Mouse (Mus musculus): ENCODE data around the gene Glb1l. TPM values are rescaled to one million over a fixed set of nuclear protein-coding genes. Genes with fewer than 3 reads are reported as not detected.
A peak's percentile ranks its signal among the peaks of the same experiment; 100 is the strongest.

The Glb1l gene
- polyA plus RNA-seq (2012; ENCODE audit: insufficient read depth, insufficient read length, missing spikeins), result 5.3 and 6.3 TPM in 2 replicates

- peak within 1 kb of the TSS; percentile 72 for H3K27ac ChIP-seq (replicated peaks; ENCODE audit: low read depth, low read length)
- H3K4me3 ChIP-seq (ENCODE audit: insufficient read depth, low read depth, low read length), result peak within 1 kb of the TSS; percentile 88
- H3K4me1 ChIP-seq (ENCODE audit: control insufficient read depth, insufficient read depth, insufficient read length, low read length), result peaks cover 13% of the 10 kb centered on the region
These were observed at the start of gene Glb1l, which contains the start of gene Stk16 for GRCm38 (mm10) chr1:75210136-75211087. TSS of gene Glb1l (minus strand) at chr1:75210813. TSS of gene Stk16 (plus strand) at chr1:75210838.

- Histone ChIP-seq H3K4me3 (ENCODE audit: insufficient read depth, low read depth, low read length) (no peak overlapping the region), H3K27ac (replicated peaks; ENCODE audit: low read depth, low read length) (no peak overlapping the region), H3K4me1 (ENCODE audit: control insufficient read depth, insufficient read depth, insufficient read length, low read length) (no peaks in the 10 kb centered on the region)
These were observed 45.0 kb upstream of the Glb1l start for GRCm38 (mm10) chr1:75255516-75256046.

- no peak overlapping the region for H3K27ac ChIP-seq (replicated peaks; ENCODE audit: low read depth, low read length)
- no peaks in the 10 kb centered on the region for H3K4me1 ChIP-seq (ENCODE audit: control insufficient read depth, insufficient read depth, insufficient read length, low read length)
- H3K4me3 ChIP-seq (ENCODE audit: insufficient read depth, low read depth, low read length), result no peak overlapping the region
These were observed 44.0 kb upstream of the Glb1l start for GRCm38 (mm10) chr1:75254625-75255013.

DNA sequence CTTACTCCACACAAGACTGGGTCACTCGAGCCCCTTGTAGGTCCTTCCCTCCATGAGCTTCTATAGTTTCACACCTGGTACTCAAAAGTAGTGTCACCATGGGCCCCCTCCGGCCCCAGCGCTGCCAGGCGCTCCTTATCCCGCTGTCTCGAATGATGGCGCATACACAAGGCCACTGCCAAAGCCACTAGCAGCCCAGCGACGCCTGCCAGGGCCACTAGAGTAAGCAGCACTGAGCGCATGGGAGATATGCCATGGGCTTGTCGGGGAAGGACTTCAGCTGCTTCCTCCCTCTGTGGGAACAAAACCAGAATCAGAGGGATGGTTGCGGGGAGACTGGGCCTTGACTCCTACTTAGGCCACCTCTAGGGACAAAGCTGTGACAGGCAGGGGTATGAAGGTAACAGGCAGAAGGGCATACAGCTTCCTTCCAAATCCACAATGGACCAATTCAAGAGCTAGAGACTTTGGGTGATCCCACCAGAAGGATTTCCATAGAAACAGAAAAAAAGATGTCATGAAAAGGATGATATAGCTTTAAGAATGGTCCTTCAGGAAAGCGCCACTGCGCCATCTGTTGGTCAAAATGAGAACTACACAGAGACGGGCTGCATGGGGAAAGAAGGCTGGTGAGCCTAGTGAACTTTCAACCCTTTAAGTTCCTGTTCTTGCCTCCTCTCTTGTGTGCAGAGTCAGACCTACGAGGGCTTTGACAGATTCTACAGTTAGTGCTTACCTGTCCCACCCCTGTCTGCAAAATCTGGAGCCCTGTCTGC is 43.4 kb upstream of the Glb1l start:
- H3K27ac ChIP-seq (replicated peaks; ENCODE audit: low read depth, low read length), result no peak overlapping the region
- no peaks in the 10 kb centered on the region for H3K4me1 ChIP-seq (ENCODE audit: control insufficient read depth, insufficient read depth, insufficient read length, low read length)
- H3K4me3 ChIP-seq (ENCODE audit: insufficient read depth, low read depth, low read length), result no peak overlapping the region

DNA sequence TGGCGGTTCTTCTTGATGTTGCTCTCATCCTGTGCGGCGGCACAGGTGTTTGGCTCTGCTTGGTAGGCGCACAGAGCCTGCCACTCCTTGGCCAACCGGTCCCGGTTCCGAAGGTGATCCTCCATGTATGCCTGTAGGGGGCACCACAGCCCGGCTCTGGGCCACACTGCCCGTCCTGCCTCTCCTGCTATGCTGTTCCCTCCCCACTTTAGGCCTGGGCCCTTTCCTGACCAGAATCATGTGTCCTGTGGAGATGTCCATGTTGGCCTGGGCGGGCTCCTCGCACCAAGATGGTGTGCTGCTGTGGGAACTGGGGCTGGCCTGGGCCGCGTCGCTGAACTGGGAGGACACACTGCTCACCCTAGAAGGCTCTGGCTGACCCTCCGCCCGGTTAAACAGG is 42.4 kb upstream of the Glb1l start:
- Histone ChIP-seq H3K4me1 (ENCODE audit: control insufficient read depth, insufficient read depth, insufficient read length, low read length) (peaks cover 2% of the 10 kb centered on the region; the same call in 1 of the 2 replicates), H3K27ac (replicated peaks; ENCODE audit: low read depth, low read length) (no peak overlapping the region), H3K4me3 (ENCODE audit: insufficient read depth, low read depth, low read length) (no peak overlapping the region)

GRCm38 (mm10) chr1:75252308-75252707 is 41.7 kb upstream of the Glb1l start:
- peaks cover 5% of the 10 kb centered on the region; the same call in 1 of the 2 replicates for H3K4me1 ChIP-seq (ENCODE audit: control insufficient read depth, insufficient read depth, insufficient read length, low read length)
- no peak overlapping the region for H3K27ac ChIP-seq (replicated peaks; ENCODE audit: low read depth, low read length)
- H3K4me3 ChIP-seq (ENCODE audit: insufficient read depth, low read depth, low read length), result no peak overlapping the region

GRCm38 (mm10) chr1:75251112-75251970 is 40.7 kb upstream of the Glb1l start:
- H3K4me3 ChIP-seq (ENCODE audit: insufficient read depth, low read depth, low read length), result peak overlapping the region; percentile 48
- peaks cover 5% of the 10 kb centered on the region; the same call in 1 of the 2 replicates for H3K4me1 ChIP-seq (ENCODE audit: control insufficient read depth, insufficient read depth, insufficient read length, low read length)
- H3K27ac ChIP-seq (replicated peaks; ENCODE audit: low read depth, low read length), result no peak overlapping the region

DNA sequence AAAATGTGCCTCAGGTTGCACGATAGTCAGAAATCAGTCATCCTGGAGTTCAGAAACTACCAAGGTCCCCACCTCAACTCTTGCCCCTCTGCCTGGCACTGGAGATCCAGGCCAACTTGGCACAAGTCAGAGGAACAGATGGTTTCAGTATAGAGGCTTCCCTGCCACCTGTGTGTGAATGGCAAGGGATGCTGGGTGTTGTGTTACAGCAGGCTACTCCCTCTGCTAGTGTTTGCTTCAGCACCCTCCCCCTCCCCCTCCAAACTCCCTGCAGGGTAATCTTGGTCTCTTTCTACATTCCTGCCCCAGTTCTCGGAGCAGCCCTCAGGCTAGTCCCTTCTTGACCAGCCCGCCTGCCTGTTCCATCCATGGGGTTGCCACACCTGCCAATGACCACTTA is 39.9 kb upstream of the Glb1l start:
- Histone ChIP-seq H3K4me3 (ENCODE audit: insufficient read depth, low read depth, low read length) (no peak overlapping the region), H3K27ac (replicated peaks; ENCODE audit: low read depth, low read length) (no peak overlapping the region), H3K4me1 (ENCODE audit: control insufficient read depth, insufficient read depth, insufficient read length, low read length) (peaks cover 5% of the 10 kb centered on the region; the same call in 1 of the 2 replicates)

DNA sequence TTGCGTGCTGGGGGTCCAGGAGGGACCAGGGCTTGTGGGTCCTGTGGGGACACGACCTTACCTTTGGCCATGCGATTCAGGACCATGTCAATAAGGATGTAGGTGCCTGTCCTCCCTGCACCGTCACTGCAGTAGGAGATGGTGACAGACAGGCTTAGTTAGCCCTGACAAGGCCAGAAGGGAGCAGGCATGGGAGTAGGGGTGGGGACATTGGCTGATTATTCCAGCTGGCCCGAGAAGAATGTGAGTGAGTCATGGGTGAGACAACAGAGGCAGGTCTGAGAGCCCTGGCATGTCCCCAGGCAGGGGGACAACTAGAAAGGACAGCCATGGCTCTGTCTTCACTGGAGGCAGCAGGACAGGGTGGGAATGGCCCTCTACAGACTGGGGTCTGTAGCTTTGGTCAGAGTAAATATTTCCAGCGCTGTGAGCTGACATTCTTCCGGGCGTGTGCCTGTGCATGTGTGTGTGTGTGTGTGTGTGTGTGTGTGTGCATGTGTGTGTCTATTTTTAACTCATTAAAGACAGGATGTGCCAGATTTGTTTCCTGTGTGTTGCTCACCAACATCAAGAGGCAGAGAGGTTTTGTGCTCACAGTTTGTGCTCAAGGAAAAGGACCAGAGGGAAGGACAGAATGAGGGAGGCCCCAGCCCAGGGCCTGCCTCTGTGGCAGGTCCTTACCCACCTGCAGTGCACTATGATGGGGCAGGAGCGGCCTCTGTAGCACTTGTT is 37.6 kb upstream of the Glb1l start:
- Histone ChIP-seq H3K4me3 (ENCODE audit: insufficient read depth, low read depth, low read length) (no peak overlapping the region), H3K27ac (replicated peaks; ENCODE audit: low read depth, low read length) (no peak overlapping the region), H3K4me1 (ENCODE audit: control insufficient read depth, insufficient read depth, insufficient read length, low read length) (peaks cover 5% of the 10 kb centered on the region; the same call in 1 of the 2 replicates)

GRCm38 (mm10) chr1:75247071-75247930 is 36.7 kb upstream of the Glb1l start:
- peaks cover 5% of the 10 kb centered on the region; the same call in 1 of the 2 replicates for H3K4me1 ChIP-seq (ENCODE audit: control insufficient read depth, insufficient read depth, insufficient read length, low read length)
- no peak overlapping the region for H3K27ac ChIP-seq (replicated peaks; ENCODE audit: low read depth, low read length)
- H3K4me3 ChIP-seq (ENCODE audit: insufficient read depth, low read depth, low read length), result no peak overlapping the region

GRCm38 (mm10) chr1:75244836-75245235 is 34.2 kb upstream of the Glb1l start:
- H3K4me1 ChIP-seq (ENCODE audit: control insufficient read depth, insufficient read depth, insufficient read length, low read length), result peaks cover 5% of the 10 kb centered on the region; the same call in 1 of the 2 replicates
- no peak overlapping the region for H3K4me3 ChIP-seq (ENCODE audit: insufficient read depth, low read depth, low read length)
- no peak overlapping the region for H3K27ac ChIP-seq (replicated peaks; ENCODE audit: low read depth, low read length)

- Histone ChIP-seq H3K27ac (replicated peaks; ENCODE audit: low read depth, low read length) (no peak overlapping the region), H3K4me1 (ENCODE audit: control insufficient read depth, insufficient read depth, insufficient read length, low read length) (peaks cover 5% of the 10 kb centered on the region; the same call in 1 of the 2 replicates), H3K4me3 (ENCODE audit: insufficient read depth, low read depth, low read length) (no peak overlapping the region)
These were observed 33.7 kb upstream of the Glb1l start for GRCm38 (mm10) chr1:75244175-75244826.
